Mouse (Mus musculus) forebrain, embryonic 14.5 days (tissue): ENCODE data around the gene Hmmr. TPM values are rescaled to one million over a fixed set of nuclear protein-coding genes. Genes with fewer than 3 reads are reported as not detected.

Experiments
- ATAC-seq: fragments of 200-750 bp; cut with Nextera tagmentation; 2 replicates; pipeline ENCODE4 v1.8.0; 2017; ENCODE audit warnings: mild to moderate bottlenecking, moderate library complexity
- DNase-seq: peaks from one replicate; pipeline ENCODE4 v3.0.0-alpha.2; 2015; ENCODE audit warnings: low spot score
- H3K27ac ChIP-seq: fragments of 300-500 bp; sonication (generic); 2 replicates; pipeline ENCODE4 v1.5.1; 2014; ENCODE audit warnings: low read depth, mild to moderate bottlenecking, control low read depth, low read length, moderate library complexity
- H3K27me3 ChIP-seq: fragments of 300-500 bp; sonication (generic); replicated peaks from 2 replicates; pipeline ENCODE4 v1.6.1; 2014; ENCODE audit warnings: low read length, control low read depth, mixed read lengths; ENCODE audit not compliant: control insufficient read depth, insufficient read depth
- H3K36me3 ChIP-seq: fragments of 300-500 bp; sonication (generic); 2 replicates; pipeline ENCODE4 v1.6.1; 2014; ENCODE audit warnings: low read length, control low read depth; ENCODE audit not compliant: control insufficient read depth, insufficient read depth
- H3K4me1 ChIP-seq: fragments of 300-500 bp; sonication (generic); 2 replicates; pipeline ENCODE4 v1.6.1; 2014; ENCODE audit warnings: antibody characterized with exemption, low read length, control low read depth; ENCODE audit not compliant: control insufficient read depth, insufficient read depth
- H3K4me2 ChIP-seq: fragments of 300-500 bp; sonication (generic); 2 replicates; pipeline ENCODE4 v1.6.1; 2014; ENCODE audit warnings: mild to moderate bottlenecking, control low read depth, low read length
- H3K4me3 ChIP-seq: fragments of 300-500 bp; sonication (generic); 2 replicates; pipeline ENCODE4 v1.5.1; 2014; ENCODE audit warnings: low read depth, low read length, control low read depth
- H3K9ac ChIP-seq: fragments of 300-500 bp; sonication (generic); 2 replicates; pipeline ENCODE4 v1.6.1; 2014; ENCODE audit warnings: mild to moderate bottlenecking, low read length, control low read depth, moderate library complexity
- H3K9me3 ChIP-seq: fragments of 300-500 bp; sonication (generic); replicated peaks from 2 replicates; pipeline ENCODE4 v1.6.1; 2016; ENCODE audit warnings: low read length, control low read depth, mixed read lengths; ENCODE audit not compliant: control insufficient read depth
- WGBS: fragments of 180-500 bp; shearing (Covaris S2); extraction: QIAGEN DNeasy Blood & Tissue Kit; methylation state at CpG from one replicate; pipeline ENCODE4 v1.1.7; 2014; 5-methylcytosine and 5-hydroxymethylcytosine counted together
- polyA plus RNA-seq: library from polyadenylated mRNA; unstranded; fragments of >200 nt; fragmentation: Nextera tagmentation; extraction: Ambion mirVana; gene quantifications from 2 replicates; pipeline ENCODE4 v1.2.1, GENCODE M21; 2014

The Hmmr gene
- 21.0 and 21.1 TPM in 2 replicates for polyA plus RNA-seq

- ATAC-seq = peak; percentile 99
- Histone ChIP-seq H3K9me3 (no peaks in the 10 kb centered on the region), H3K27ac (peak within 1 kb of the TSS; percentile 78), H3K27me3 (no peaks in the 10 kb centered on the region), H3K4me3 (peak within 1 kb of the TSS; percentile 85), H3K36me3 (peaks cover 27% of the 10 kb centered on the region), H3K4me2 (peak within 1 kb of the TSS; percentile 76), H3K9ac (peak within 1 kb of the TSS; percentile 82), H3K4me1 (peaks cover 15% of the 10 kb centered on the region)
- WGBS = under 1% methylated on average over 52 of the region's 52 CpGs
- peak; percentile 100 for DNase-seq
These were observed at the start of gene Hmmr, which contains the start of gene Nudcd2 for GRCm38 (mm10) chr11:40733339-40734174. Hmmr (minus strand) TSS chr11:40733422. Nudcd2 (plus strand) TSS chr11:40733667.

- Histone ChIP-seq H3K9ac (no peak overlapping the region), H3K4me3 (no peak overlapping the region), H3K4me2 (no peak overlapping the region), H3K27me3 (no peaks in the 10 kb centered on the region), H3K27ac (no peak overlapping the region), H3K9me3 (no peaks in the 10 kb centered on the region), H3K4me1 (no peaks in the 10 kb centered on the region), H3K36me3 (no peaks in the 10 kb centered on the region)
- peak; percentile 69 for ATAC-seq
- 63% methylated on average over 2 of the region's 2 CpGs for WGBS
- peak; percentile 62 for DNase-seq
These were observed 48.6 kb upstream of the Hmmr start for GRCm38 (mm10) chr11:40781857-40782256.

DNA sequence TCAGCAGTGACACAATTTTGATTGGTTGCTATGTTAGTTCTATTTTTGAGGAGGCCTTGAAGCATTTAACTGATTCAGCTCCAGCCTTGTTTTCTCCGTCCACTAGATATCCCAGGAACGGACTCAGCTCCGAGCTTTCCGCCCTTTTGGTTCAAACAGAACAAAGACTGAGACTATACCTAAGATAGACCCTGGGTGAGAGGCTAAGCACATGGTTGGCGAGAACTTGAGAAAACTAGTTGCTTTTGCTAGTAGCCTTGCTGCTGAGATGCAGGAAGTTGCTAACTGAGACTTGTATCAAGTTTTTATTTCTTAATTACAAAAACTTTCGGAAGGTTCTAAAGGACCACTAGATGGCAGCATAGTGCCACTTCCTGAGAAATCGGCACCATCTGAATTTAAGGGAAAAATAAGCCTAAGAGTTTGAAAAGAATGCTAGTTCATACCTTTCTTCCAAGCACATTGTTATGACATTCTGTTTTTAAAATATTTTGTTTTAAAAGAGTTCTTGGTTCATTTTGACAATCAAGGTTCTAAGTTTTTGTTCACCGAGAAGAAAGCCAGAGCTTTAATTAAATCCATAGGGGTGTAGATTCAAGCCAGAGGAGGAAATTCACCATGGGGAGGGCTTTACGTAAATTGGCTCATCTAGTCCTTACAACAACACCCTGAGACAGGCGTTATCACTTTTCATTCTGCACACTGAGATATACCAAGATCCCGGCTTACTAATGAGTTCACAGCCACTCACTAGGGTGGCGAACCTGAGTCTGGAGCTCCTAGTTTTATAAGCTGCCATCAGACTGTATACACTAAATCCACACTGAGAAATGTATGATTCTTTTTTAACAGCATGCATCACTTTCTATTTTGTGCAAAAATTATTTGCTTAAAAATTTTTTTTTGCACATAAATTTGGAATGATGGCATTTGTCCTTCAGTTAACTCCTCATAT is 42.4 kb upstream of the Hmmr start:
- no peak overlapping the region for H3K4me2 ChIP-seq
- no peak overlapping the region for H3K27ac ChIP-seq
- no peak overlapping the region for H3K9ac ChIP-seq
- H3K27me3 ChIP-seq = no peaks in the 10 kb centered on the region
- H3K9me3 ChIP-seq = no peaks in the 10 kb centered on the region
- ATAC-seq = peak; percentile 60
- no peaks in the 10 kb centered on the region for H3K4me1 ChIP-seq
- 36% methylated on average over 12 of the region's 12 CpGs for WGBS
- H3K36me3 ChIP-seq = no peaks in the 10 kb centered on the region
- H3K4me3 ChIP-seq = no peak overlapping the region
- peak; percentile 83 for DNase-seq

DNA sequence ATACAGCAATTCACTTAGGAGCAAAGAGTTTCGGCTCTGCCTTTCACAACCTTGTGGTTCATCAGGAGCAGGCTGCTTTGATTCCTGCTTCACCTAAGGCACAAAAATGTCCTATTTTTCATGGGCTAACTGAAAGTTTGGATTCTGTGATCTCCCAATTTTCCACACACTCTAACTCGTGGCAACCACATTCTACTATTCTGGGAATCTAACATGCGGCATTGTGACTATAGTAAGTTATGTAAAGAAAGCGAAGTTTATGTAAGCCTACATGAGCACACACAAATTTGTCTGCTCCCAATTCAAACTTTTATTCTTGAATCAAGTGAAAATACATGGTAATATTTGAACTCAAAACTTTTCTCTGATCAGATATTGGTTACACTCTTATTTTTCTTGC is 31.5 kb upstream of the Hmmr start:
- H3K4me3 ChIP-seq = no peak overlapping the region
- H3K9me3 ChIP-seq = no peaks in the 10 kb centered on the region
- H3K4me2 ChIP-seq = no peak overlapping the region
- no peak overlapping the region for H3K9ac ChIP-seq
- H3K4me1 ChIP-seq = no peaks in the 10 kb centered on the region
- DNase-seq = no peak
- WGBS = 83% methylated on average over 4 of the region's 4 CpGs
- no peak overlapping the region for H3K27ac ChIP-seq
- ATAC-seq = no peak
- no peaks in the 10 kb centered on the region for H3K27me3 ChIP-seq
- no peaks in the 10 kb centered on the region for H3K36me3 ChIP-seq

GRCm38 (mm10) chr11:40763395-40763794 is 30.2 kb upstream of the Hmmr start:
- 0 out of 2 replicates have a peak, but pooled peaks have one; percentile 32 for ATAC-seq
- DNase-seq = no peak
- Histone ChIP-seq H3K9ac (no peak overlapping the region), H3K4me3 (no peak overlapping the region), H3K4me1 (no peaks in the 10 kb centered on the region), H3K9me3 (no peaks in the 10 kb centered on the region), H3K4me2 (no peak overlapping the region), H3K27ac (no peak overlapping the region), H3K36me3 (no peaks in the 10 kb centered on the region), H3K27me3 (no peaks in the 10 kb centered on the region)
- 26% methylated on average over 2 of the region's 2 CpGs for WGBS

GRCm38 (mm10) chr11:40759896-40760295 is 26.7 kb upstream of the Hmmr start:
- Histone ChIP-seq H3K36me3 (no peaks in the 10 kb centered on the region), H3K27ac (no peak overlapping the region), H3K4me3 (no peak overlapping the region), H3K27me3 (no peaks in the 10 kb centered on the region), H3K9me3 (no peaks in the 10 kb centered on the region), H3K4me2 (no peak overlapping the region), H3K9ac (no peak overlapping the region), H3K4me1 (no peaks in the 10 kb centered on the region)
- DNase-seq (no peak), ATAC-seq (no peak)
- WGBS = 84% methylated on average over 8 of the region's 8 CpGs

GRCm38 (mm10) chr11:40755968-40756367 is 22.7 kb upstream of the Hmmr start:
- Histone ChIP-seq H3K4me1 (peaks cover 4% of the 10 kb centered on the region; the same call in 1 of the 2 replicates), H3K36me3 (no peaks in the 10 kb centered on the region), H3K4me2 (peak overlapping the region; percentile 73; the same call in 1 of the 2 replicates), H3K9me3 (no peaks in the 10 kb centered on the region), H3K9ac (no peak overlapping the region), H3K4me3 (no peak overlapping the region), H3K27ac (no peak overlapping the region), H3K27me3 (no peaks in the 10 kb centered on the region)
- WGBS = 83% methylated on average over 8 of the region's 8 CpGs
- ATAC-seq (no peak), DNase-seq (no peak)

DNA sequence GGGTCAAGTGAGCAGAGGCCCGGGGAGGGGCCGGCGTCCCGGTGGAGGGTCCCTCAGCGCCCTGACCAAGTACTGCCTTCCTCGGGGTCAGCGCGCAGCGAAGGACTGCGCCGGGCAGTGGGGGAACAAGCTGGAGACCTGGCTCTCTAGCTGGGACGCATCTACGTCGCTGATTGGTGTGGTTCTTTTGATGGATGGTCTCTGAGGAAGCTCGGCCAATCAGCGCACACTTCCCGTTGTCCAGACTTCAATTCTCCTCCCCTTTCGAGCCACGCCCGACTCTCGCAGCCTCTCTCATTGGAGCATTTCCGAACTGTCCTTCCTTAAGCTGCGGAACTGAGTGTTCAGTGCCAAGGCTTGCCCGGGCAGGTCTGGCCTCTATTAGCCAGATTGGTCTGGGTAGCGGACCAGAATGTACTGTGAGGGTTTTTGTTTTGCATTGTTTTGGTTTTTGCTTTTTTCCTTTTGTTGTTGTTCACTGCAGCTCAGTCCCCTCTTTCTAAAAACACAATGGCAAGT is 21.9 kb upstream of the Hmmr start, which contains the start of gene Ccng1:
Gene Ccng1, minus strand, starts transcription at position 203 of the 519 bp plus-strand sequence.
- 0% methylated on average over 25 of the region's 25 CpGs for WGBS
- Histone ChIP-seq H3K4me2 (peak within 1 kb of the TSS; percentile 73), H3K9ac (peak within 1 kb of the TSS; percentile 84), H3K4me3 (peak within 1 kb of the TSS; percentile 76), H3K27me3 (no peaks in the 10 kb centered on the region), H3K36me3 (no peaks in the 10 kb centered on the region), H3K9me3 (no peaks in the 10 kb centered on the region), H3K27ac (no peak within 1 kb of the TSS), H3K4me1 (peaks cover 4% of the 10 kb centered on the region; the same call in 1 of the 2 replicates)
- peak; percentile 99 for ATAC-seq
- DNase-seq = peak; percentile 97
